Mouse (Mus musculus) ES-E14 (cell line): ENCODE measurements around the gene Hcn2. TPM values are rescaled to one million over a fixed set of nuclear protein-coding genes. Genes with fewer than 3 reads are reported as not detected.
"Not testable (repeated sequence)": the region's sequence is repeated elsewhere in the genome, so short reads cannot be mapped to it uniquely, and the experiment has no call there.

Source experiments
- DNase-seq: peaks from one replicate; pipeline ENCODE4 v3.0.0-alpha.2; 2013; ENCODE audit warnings: low read depth, low spot score
- H3K27ac ChIP-seq: 2 replicates; pipeline ENCODE4 v1.5.1; 2012; ENCODE audit warnings: low read depth, mild to moderate bottlenecking, low read length, moderate library complexity, mixed read lengths; ENCODE audit not compliant: poor library complexity, insufficient read depth, severe bottlenecking
- H3K36me3 ChIP-seq: 2 replicates; pipeline ENCODE4 v1.6.1; 2012; ENCODE audit warnings: mild to moderate bottlenecking, low read length, moderate library complexity, mixed read lengths; ENCODE audit not compliant: control insufficient read depth, poor library complexity, insufficient read depth, severe bottlenecking
- H3K4me1 ChIP-seq, 2 experiments: fragments of 150-350 bp in 1 of 2; sonication (generic) in 1 of 2; 2 replicates each; pipeline ENCODE4 v1.6.1; 2012; ENCODE audit warnings: low read length in 2 of 2, mild to moderate bottlenecking in 1 of 2, mixed read lengths in 1 of 2; ENCODE audit not compliant: control insufficient read depth in 2 of 2, insufficient read depth in 2 of 2, poor library complexity in 1 of 2
- H3K4me3 ChIP-seq, 2 experiments: fragments of 150-350 bp in 1 of 2; sonication (generic) in 1 of 2; 2 replicates each; pipeline ENCODE4 v1.5.1; 2012; ENCODE audit warnings: low read length in 2 of 2, low read depth in 1 of 2, mild to moderate bottlenecking in 1 of 2, mixed read lengths in 1 of 2; ENCODE audit not compliant: insufficient read depth in 1 of 2, poor library complexity in 1 of 2, severe bottlenecking in 1 of 2
- H3K9ac ChIP-seq: 2 replicates; pipeline ENCODE4 v1.6.1; 2012; ENCODE audit warnings: low read depth, mild to moderate bottlenecking, low read length, mixed read lengths; ENCODE audit not compliant: poor library complexity, insufficient read depth, severe bottlenecking
- H3K9me3 ChIP-seq: fragments of 150-350 bp; sonication (generic); 2 replicates; pipeline ENCODE4 v1.6.1; 2012; ENCODE audit warnings: low read depth, mild to moderate bottlenecking, low read length; ENCODE audit not compliant: control insufficient read depth, insufficient read depth
- CHD2 ChIP-seq: IDR thresholded peaks from 2 replicates; pipeline ENCODE4 v1.6.1; 2014; ENCODE audit warnings: mild to moderate bottlenecking, low read depth, low read length, inconsistent platforms
- HCFC1 ChIP-seq: IDR thresholded peaks from 2 replicates; pipeline ENCODE4 v1.6.1; 2012; ENCODE audit warnings: low read length, inconsistent platforms, borderline replicate concordance; ENCODE audit not compliant: insufficient read depth
- MAFK ChIP-seq: IDR thresholded peaks from 2 replicates; pipeline ENCODE4 v1.6.1; 2014; ENCODE audit warnings: mild to moderate bottlenecking, low read depth, low read length, inconsistent platforms; ENCODE audit not compliant: insufficient read depth
- ZC3H11A ChIP-seq: IDR thresholded peaks from 2 replicates; pipeline ENCODE4 v1.6.1; 2012; ENCODE audit warnings: low read depth, mild to moderate bottlenecking, inconsistent platforms, low read length, borderline replicate concordance
- ZNF384 ChIP-seq: IDR thresholded peaks from 2 replicates; pipeline ENCODE4 v1.6.1; 2012; ENCODE audit warnings: low read depth, low read length, inconsistent platforms
- in situ Hi-C, 2 experiments: fragments of 600-800 bp; cut with MboI; formaldehyde crosslinking; loops; one replicate each; pipeline ENCODE4 v1.15.1; 2025; ENCODE audit warnings: low sequenced_read_pairs in 2 of 2, inconsistent platforms in 1 of 2; ENCODE audit not compliant: unreplicated experiment in 2 of 2
- total RNA-seq: library from RNA; depleted of rRNA; stranded (reverse); fragments of 300-350 nt; gene quantifications from 2 replicates; pipeline ENCODE4 v1.2.3, GENCODE M21; 2012

Gene Hcn2
- total RNA-seq, 1 experiment: 5.0 TPM

GRCm38 (mm10) chr10:79754856-79755516 lies 38.6 kb downstream of the Hcn2 start, which contains the start of gene Fgf22:
Fgf22 (plus strand) TSS chr10:79755076.
- Histone ChIP-seq H3K4me3 (peak within 1 kb of the TSS; percentile 57 to 80), H3K4me1 (peaks cover 2 to 7% of the 10 kb centered on the region in 2 experiments; a peak in 2 of 4 replicates), H3K27ac (no peak within 1 kb of the TSS), H3K36me3 (peaks cover 17% of the 10 kb centered on the region), H3K9me3 (no peaks in the 10 kb centered on the region), H3K9ac (peak within 1 kb of the TSS; percentile 16; the same call in 1 of the 2 replicates)
- peak; percentile 72 for DNase-seq
- in situ Hi-C loops: no loop called here
- TF ChIP-seq MAFK (no peak), ZNF384 (no peak), HCFC1 (no peak), CHD2 (no peak), ZC3H11A (no peak)

GRCm38 (mm10) chr10:79755854-79756253 lies 39.4 kb downstream of the Hcn2 start:
- Histone ChIP-seq H3K9ac (no peak overlapping the region), H3K4me3 (no peak overlapping the region), H3K4me1 (peaks cover 2 to 7% of the 10 kb centered on the region in 2 experiments; a peak in 2 of 4 replicates), H3K36me3 (peaks cover 22% of the 10 kb centered on the region), H3K9me3 (no peaks in the 10 kb centered on the region), H3K27ac (no peak overlapping the region)
- TF ChIP-seq ZC3H11A (no peak), MAFK (no peak), ZNF384 (no peak), CHD2 (no peak), HCFC1 (no peak)
- in situ Hi-C loops: no loop called here
- no peak for DNase-seq

- H3K4me1 ChIP-seq: peaks cover 2 to 7% of the 10 kb centered on the region in 2 experiments; a peak in 2 of 4 replicates
- H3K27ac ChIP-seq: no peak overlapping the region
- H3K4me3 ChIP-seq: peak overlapping the region; percentile 27 to 53; a peak in 3 of 4 replicates
- in situ Hi-C loops: no loop called here
- H3K9me3 ChIP-seq: no peaks in the 10 kb centered on the region
- H3K9ac ChIP-seq: no peak overlapping the region
- DNase-seq: no peak
- peaks cover 30% of the 10 kb centered on the region for H3K36me3 ChIP-seq
- no peak for TF ChIP-seq ZC3H11A
- TF ChIP-seq MAFK: no peak
- no peak for TF ChIP-seq ZNF384
- TF ChIP-seq CHD2: no peak
- TF ChIP-seq HCFC1: no peak
Observed at GRCm38 (mm10) chr10:79756660-79757059, 40.2 kb downstream of the Hcn2 start.

- peaks cover 50% of the 10 kb centered on the region for H3K36me3 ChIP-seq
- H3K9me3 ChIP-seq, in situ Hi-C loops, H3K4me1 ChIP-seq, H3K4me3 ChIP-seq, DNase-seq, H3K27ac ChIP-seq, H3K9ac ChIP-seq: not testable (repeated sequence)
- TF ChIP-seq ZNF384: peak; percentile 64; the same call in 1 of the 2 replicates
Observed at GRCm38 (mm10) chr10:79759675-79760074, 43.2 kb downstream of the Hcn2 start.
